Mouse (Mus musculus) testis, postnatal 10 days (tissue): ENCODE results near the gene Them4.

ENCODE experiments used
- DNase-seq: peaks from one replicate; pipeline ENCODE4 v3.0.0; 2021; ENCODE audit warnings: low spot score

The Them4 gene

GRCm38 (mm10) chr3:94368631-94369030 lies 58.7 kb downstream of the Them4 start:
- DNase-seq, result no peak

DNA sequence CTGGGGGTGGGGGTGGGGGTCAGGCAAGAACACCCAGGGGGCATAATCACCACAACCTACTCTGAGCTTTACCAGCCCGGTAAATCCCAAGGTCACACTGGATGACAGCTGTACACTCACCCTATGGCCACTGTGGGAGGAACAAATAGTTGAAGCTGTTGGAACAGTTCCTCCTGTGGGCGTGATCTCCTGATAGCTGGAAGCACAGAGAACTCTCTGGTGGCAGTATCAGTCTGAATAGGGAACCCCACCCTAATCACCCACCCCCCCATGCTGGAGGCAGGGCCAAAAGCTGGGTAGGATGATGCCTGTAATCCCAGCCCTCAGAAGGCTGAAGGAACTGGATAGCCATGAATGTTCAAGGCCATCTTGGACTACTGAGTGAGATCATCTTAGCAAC lies 59.8 kb downstream of the Them4 start:
- peak; percentile 64 for DNase-seq

- peak; percentile 91 for DNase-seq
These were observed 61.7 kb downstream of the Them4 start for GRCm38 (mm10) chr3:94371637-94372036.

GRCm38 (mm10) chr3:94372038-94372437 lies 62.1 kb downstream of the Them4 start:
- no peak for DNase-seq

- no peak for DNase-seq
These were observed 62.8 kb downstream of the Them4 start, which contains the start of gene Rorc for GRCm38 (mm10) chr3:94372641-94373040. Rorc (plus strand) TSS chr3:94372794.

DNA sequence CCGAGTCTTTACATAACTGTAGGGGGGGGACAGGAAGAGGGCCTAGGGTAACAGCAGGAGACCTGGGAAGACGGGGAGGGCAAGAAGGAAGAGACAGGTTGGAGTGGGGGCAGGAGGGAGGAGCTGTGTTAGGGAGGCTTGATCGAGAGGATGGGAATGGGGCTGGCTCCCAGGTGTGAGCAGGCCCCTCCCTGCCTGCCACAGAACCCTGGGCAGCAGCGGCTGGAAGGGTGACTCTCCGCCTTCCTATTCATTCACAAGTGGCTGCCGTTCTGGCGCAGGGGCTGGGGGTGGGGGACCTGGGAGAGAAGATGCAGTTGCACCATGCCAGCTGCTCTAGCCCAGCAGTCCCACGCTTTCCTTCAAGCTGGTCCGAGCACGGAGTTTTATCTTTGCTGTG lies 63.2 kb downstream of the Them4 start:
- no peak for DNase-seq

GRCm38 (mm10) chr3:94373597-94374011 lies 63.7 kb downstream of the Them4 start:
- peak; percentile 76 for DNase-seq

- no peak for DNase-seq
These were observed 64.7 kb downstream of the Them4 start for GRCm38 (mm10) chr3:94374636-94375035.

DNA sequence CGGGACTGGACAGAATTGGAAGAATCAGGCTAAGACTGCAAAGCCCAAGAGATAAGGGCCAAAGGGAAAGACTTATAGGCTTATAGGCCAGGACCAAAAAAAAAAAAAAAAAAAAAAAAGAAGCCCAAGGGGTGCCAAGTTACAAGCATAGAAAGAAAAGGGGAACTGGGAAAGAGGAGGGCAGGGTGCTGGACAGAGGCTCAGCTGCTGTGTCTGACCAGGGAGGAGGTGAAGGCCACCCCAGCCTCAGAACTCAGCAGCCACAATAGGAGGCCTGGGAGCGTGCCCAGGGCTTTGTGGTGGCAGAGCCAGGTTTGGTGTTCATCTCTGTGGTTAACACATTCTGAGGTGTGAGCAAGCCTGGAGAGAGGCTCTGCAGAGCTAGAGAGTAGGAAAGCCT lies 65.3 kb downstream of the Them4 start:
- no peak for DNase-seq

GRCm38 (mm10) chr3:94375861-94376260 lies 66.0 kb downstream of the Them4 start:
- no peak for DNase-seq

DNA sequence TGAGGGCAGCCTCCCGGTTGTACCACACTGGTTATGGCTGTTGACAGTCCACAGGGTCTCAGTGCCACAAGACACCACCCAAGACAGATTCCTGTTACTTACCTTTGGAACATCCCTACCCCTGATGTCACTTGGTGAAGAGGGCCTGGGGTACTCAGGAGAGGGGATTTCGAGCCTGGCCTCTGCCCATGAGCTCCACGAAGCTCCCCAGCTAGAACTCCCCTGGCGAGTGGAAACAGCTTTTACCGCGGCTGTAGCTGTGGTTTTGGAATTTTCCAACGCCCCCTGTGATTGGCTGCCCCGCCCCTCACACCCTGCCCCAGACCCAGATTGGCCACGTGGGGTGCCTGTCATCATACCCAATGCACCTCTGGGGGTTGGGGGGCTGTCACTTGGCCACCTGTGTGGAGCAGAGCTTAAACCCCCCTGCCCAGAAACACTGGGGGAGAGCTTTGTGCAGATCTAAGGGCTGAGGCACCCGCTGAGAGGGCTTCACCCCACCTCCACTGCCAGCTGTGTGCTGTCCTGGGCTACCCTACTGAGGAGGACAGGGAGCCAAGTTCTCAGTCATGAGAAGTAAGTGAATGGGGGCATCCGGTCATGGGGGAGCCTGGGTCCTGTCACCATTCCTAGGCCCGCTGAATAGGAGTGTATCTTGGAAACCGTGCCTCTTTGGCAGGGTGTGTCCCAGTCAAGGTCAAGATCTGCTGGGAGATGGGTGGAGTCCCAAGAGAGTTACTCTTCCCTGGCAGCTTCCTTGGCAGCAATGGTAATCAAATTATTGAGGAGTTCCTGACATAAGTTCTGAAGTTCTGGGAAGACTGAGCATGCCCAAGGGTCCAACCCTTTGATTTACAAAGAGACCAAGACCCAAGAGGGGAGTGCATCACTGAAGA lies 67.4 kb downstream of the Them4 start:
- DNase-seq, result no peak

GRCm38 (mm10) chr3:94379831-94380510 lies 70.1 kb downstream of the Them4 start:
- DNase-seq, result no peak
